ENCODE assay signal across 8 mouse cellular contexts in the genomic region with DNA sequence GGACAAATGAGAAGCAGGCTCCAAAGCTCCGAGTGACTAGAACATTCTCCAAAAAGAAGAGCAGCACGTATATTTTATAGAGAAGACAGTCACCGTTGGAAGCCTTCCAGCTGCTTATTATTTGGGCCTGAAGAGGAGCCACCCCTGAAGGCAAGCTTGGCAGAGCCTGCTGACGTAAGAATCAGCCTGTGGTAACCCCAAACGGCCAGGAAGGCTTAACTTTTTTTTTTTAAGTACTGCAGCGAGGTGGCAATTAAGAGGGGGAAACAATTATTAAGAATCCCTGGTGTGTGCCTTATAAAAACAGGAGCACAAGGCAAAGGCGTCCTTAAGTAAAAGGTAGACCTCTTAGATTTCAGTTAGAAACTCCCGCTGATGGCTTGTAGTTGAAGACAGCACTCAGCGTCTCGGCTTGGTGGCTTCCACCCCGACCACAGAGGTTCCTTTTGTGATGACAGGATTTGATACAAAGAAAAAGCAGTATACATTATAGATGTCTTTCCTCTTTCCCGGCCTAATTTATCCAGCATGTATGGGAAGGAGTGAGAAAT. TPM values are rescaled to one million over a fixed set of nuclear protein-coding genes. Genes with fewer than 3 reads are reported as not detected.
DNase-seq lines count a peak whose midpoint lies in the region; ATAC-seq and TF ChIP-seq lines count a peak whose summit lies in the region.

No protein-coding gene starts in this region.

- DNase-seq in spleen, adult 2 months (ENCODE audit: low read depth in 1 of 2, low spot score in 2 of 2) = peak; percentile 25 to 61
- DNase-seq in spleen, postnatal 14 days (ENCODE audit: low spot score in 2 of 2) = no peak
- peak; percentile 16 for DNase-seq in c-Kit-positive CD71-positive TER-119-positive erythroid progenitor cells, embryonic 14.5 days (ENCODE audit: low spot score)
- DNase-seq in natural killer cell, adult 2 months (ENCODE audit: low spot score in 2 of 2) = peak; percentile 49 to 50
- DNase-seq in right cerebral cortex, postnatal 10 days (ENCODE audit: low spot score in 2 of 2) = no peak
- DNase-seq in yolk sac, embryonic 10.5 days (ENCODE audit: low spot score) = no peak

- H3K4me2 ChIP-seq in heart, embryonic 15.5 days = peak overlapping the region; percentile 93
- peak overlapping the region; percentile 87 for H3K4me2 ChIP-seq in liver, embryonic 12.5 days

- H3K27me3 ChIP-seq in spleen, adult 2 months (ENCODE audit: control insufficient read depth, insufficient read depth, low read length) = no peaks in the 10 kb centered on the region
- H3K27me3 ChIP-seq in heart, embryonic 15.5 days = peaks cover 3% of the 10 kb centered on the region; the same call in 1 of the 2 replicates
- H3K27me3 ChIP-seq in liver, embryonic 12.5 days (replicated peaks) = 0 out of 2 replicates have a peak, but pooled peaks cover 6% of the 10 kb centered on the region

- H3K36me3 ChIP-seq in spleen, adult 2 months (ENCODE audit: control insufficient read depth, insufficient read depth, low read length) = no peaks in the 10 kb centered on the region
- no peaks in the 10 kb centered on the region for H3K36me3 ChIP-seq in heart, embryonic 15.5 days
- H3K36me3 ChIP-seq in liver, embryonic 12.5 days = no peaks in the 10 kb centered on the region

- no peak overlapping the region; the same call in 1 of the 2 replicates for H3K27ac ChIP-seq in spleen, adult 2 months (ENCODE audit: insufficient read depth, low read length)
- peak overlapping the region; percentile 54; the same call in 1 of the 2 replicates for H3K27ac ChIP-seq in heart, embryonic 15.5 days
- no peak overlapping the region for H3K27ac ChIP-seq in liver, embryonic 12.5 days

- H3K4me1 ChIP-seq in spleen, adult 2 months (ENCODE audit: control insufficient read depth, insufficient read depth, insufficient read length) = peaks cover 21% of the 10 kb centered on the region
- peaks cover 12% of the 10 kb centered on the region for H3K4me1 ChIP-seq in heart, embryonic 15.5 days (replicated peaks)
- H3K4me1 ChIP-seq in liver, embryonic 12.5 days = peaks cover 36% of the 10 kb centered on the region

- no peaks in the 10 kb centered on the region for H3K9me3 ChIP-seq in heart, embryonic 15.5 days (replicated peaks)
- H3K9me3 ChIP-seq in liver, embryonic 12.5 days (replicated peaks) = no peaks in the 10 kb centered on the region

- 5% methylated on average over 12 of the region's 12 CpGs for WGBS in spleen, adult 2 months
- WGBS in heart, embryonic 15.5 days = 17% methylated on average over 12 of the region's 12 CpGs
- WGBS in liver, embryonic 12.5 days (ENCODE audit: insufficient replicate concordance) = 9% methylated on average over 12 of the region's 12 CpGs

- TF ChIP-seq CTCF in spleen, adult 2 months (IDR thresholded peaks at IDR 0.05; ENCODE audit: extremely low read depth, insufficient read depth, insufficient read length, insufficient replicate concordance) = no peak

- H3K4me3 ChIP-seq in spleen, adult 2 months (ENCODE audit: extremely low read depth, insufficient read depth, insufficient read length) = peak overlapping the region; percentile 90
- H3K4me3 ChIP-seq in heart, embryonic 15.5 days = peak overlapping the region; percentile 62
- H3K4me3 ChIP-seq in liver, embryonic 12.5 days = peak overlapping the region; percentile 74

- peak overlapping the region; percentile 68 for H3K9ac ChIP-seq in heart, embryonic 15.5 days
- peak overlapping the region; percentile 80 for H3K9ac ChIP-seq in liver, embryonic 12.5 days

- no peak for ATAC-seq in heart, embryonic 15.5 days (replicated peaks; ENCODE audit: insufficient number of reproducible peaks, insufficient read depth, low FRiP score, low read depth)
- ATAC-seq in liver, embryonic 12.5 days = no peak

- no peak for TF ChIP-seq POLR2A in spleen, adult 2 months (IDR thresholded peaks at IDR 0.05; ENCODE audit: low read depth, low read length)

RNA-seq across cellular contexts. Expression of a gene that starts 1.0 kb away (rescaled TPM):
- polyA plus RNA-seq in spleen, adult 2 months (2012; rRNA removed) = 5.1 and 6.6 TPM in 2 replicates
- 8.7 and 10.8 TPM in 2 replicates for polyA plus RNA-seq in heart, embryonic 15.5 days (2015; fragmentation: Nextera tagmentation; extraction: Ambion mirVana)
- 8.5 and 8.6 TPM in 2 replicates for polyA plus RNA-seq in liver, embryonic 12.5 days (2016; fragmentation: Nextera tagmentation; extraction: Ambion mirVana)

Comparison
In these comparisons a context has a peak if more than half of its experiments do, and no peak if none do; other contexts are left out.
1. DNase-seq: peak in spleen, adult 2 months (2 of 2), c-Kit-positive CD71-positive TER-119-positive erythroid progenitor cells, embryonic 14.5 days (single experiment) and natural killer cell, adult 2 months (2 of 2); none in spleen, postnatal 14 days (0 of 2), right cerebral cortex, postnatal 10 days (0 of 2) and yolk sac, embryonic 10.5 days (single experiment).
2. Peak in every context shown above with its lines, with median percentiles within 50 percentile points of each other: H3K4me3 ChIP-seq.